Mouse (Mus musculus): Measurements from ENCODE around the gene Pde6g. TPM values are rescaled to one million over a fixed set of nuclear protein-coding genes. Genes with fewer than 3 reads are reported as not detected.
"Not testable (repeated sequence)": the region's sequence is repeated elsewhere in the genome, so short reads cannot be mapped to it uniquely, and the experiment has no call there.

Gene Pde6g
- polyA plus RNA-seq, 1 experiment = not detected

- TF ChIP-seq POLR2A (IDR thresholded peaks at IDR 0.05; ENCODE audit: borderline replicate concordance, control insufficient read depth, low read depth, low read length) = no peak
- TF ChIP-seq CTCF (IDR thresholded peaks at IDR 0.05; ENCODE audit: control insufficient read depth, insufficient read depth, low read length) = no peak
- H3K27ac ChIP-seq (ENCODE audit: control insufficient read depth, insufficient read depth, low read depth, low read length, poor library complexity) = no peak overlapping the region
- 62% methylated on average over 13 of the region's 13 CpGs for WGBS
These were observed 30.4 kb downstream of the Pde6g start for GRCm38 (mm10) chr11:120422651-120423568.

GRCm38 (mm10) chr11:120418592-120418991 lies 34.7 kb downstream of the Pde6g start:
- no peak overlapping the region for H3K4me3 ChIP-seq (replicated peaks; ENCODE audit: control insufficient read depth, low read depth, low read length)
- H3K27ac ChIP-seq (ENCODE audit: control insufficient read depth, insufficient read depth, low read depth, low read length, poor library complexity) = no peak overlapping the region
- 94% methylated on average over 1 of the region's 1 CpGs for WGBS
- no peak for TF ChIP-seq POLR2A (IDR thresholded peaks at IDR 0.05; ENCODE audit: borderline replicate concordance, control insufficient read depth, low read depth, low read length)
- TF ChIP-seq CTCF (IDR thresholded peaks at IDR 0.05; ENCODE audit: control insufficient read depth, insufficient read depth, low read length) = no peak
- no peaks in the 10 kb centered on the region for H3K4me1 ChIP-seq (ENCODE audit: control insufficient read depth, insufficient read depth, low read length)

More at GRCm38 (mm10) chr11:120422651-120423568, 30.4 kb downstream of the Pde6g start:
- Histone ChIP-seq H3K4me1 (ENCODE audit: control insufficient read depth, insufficient read depth, low read length) (no peaks in the 10 kb centered on the region), H3K4me3 (replicated peaks; ENCODE audit: control insufficient read depth, low read depth, low read length) (no peak overlapping the region)

- 86% methylated on average over 7 of the region's 7 CpGs for WGBS
These were observed 35.4 kb downstream of the Pde6g start for GRCm38 (mm10) chr11:120417852-120418251.

GRCm38 (mm10) chr11:120413621-120414020 lies 39.7 kb downstream of the Pde6g start:
- not testable (repeated sequence) for H3K27ac ChIP-seq (ENCODE audit: control insufficient read depth, insufficient read depth, low read depth, low read length, poor library complexity); H3K4me3 ChIP-seq (replicated peaks; ENCODE audit: control insufficient read depth, low read depth, low read length); H3K4me1 ChIP-seq (ENCODE audit: control insufficient read depth, insufficient read depth, low read length)
- 95% methylated on average over 7 of the region's 10 CpGs for WGBS

More at GRCm38 (mm10) chr11:120417852-120418251, 35.4 kb downstream of the Pde6g start:
- H3K27ac ChIP-seq (ENCODE audit: control insufficient read depth, insufficient read depth, low read depth, low read length, poor library complexity) = no peak overlapping the region
- no peak for TF ChIP-seq CTCF (IDR thresholded peaks at IDR 0.05; ENCODE audit: control insufficient read depth, insufficient read depth, low read length)
- no peak for TF ChIP-seq POLR2A (IDR thresholded peaks at IDR 0.05; ENCODE audit: borderline replicate concordance, control insufficient read depth, low read depth, low read length)
- H3K4me3 ChIP-seq (replicated peaks; ENCODE audit: control insufficient read depth, low read depth, low read length) = no peak overlapping the region
- no peaks in the 10 kb centered on the region for H3K4me1 ChIP-seq (ENCODE audit: control insufficient read depth, insufficient read depth, low read length)

GRCm38 (mm10) chr11:120406445-120406844 lies 46.9 kb downstream of the Pde6g start:
- no peak overlapping the region for H3K4me3 ChIP-seq (replicated peaks; ENCODE audit: control insufficient read depth, low read depth, low read length)
- TF ChIP-seq CTCF (IDR thresholded peaks at IDR 0.05; ENCODE audit: control insufficient read depth, insufficient read depth, low read length) (no peak), POLR2A (IDR thresholded peaks at IDR 0.05; ENCODE audit: borderline replicate concordance, control insufficient read depth, low read depth, low read length) (no peak)
- H3K27ac ChIP-seq (ENCODE audit: control insufficient read depth, insufficient read depth, low read depth, low read length, poor library complexity) = no peak overlapping the region
- 55% methylated on average over 1 of the region's 1 CpGs for WGBS
- H3K4me1 ChIP-seq (ENCODE audit: control insufficient read depth, insufficient read depth, low read length) = no peaks in the 10 kb centered on the region

GRCm38 (mm10) chr11:120405867-120406266 lies 47.4 kb downstream of the Pde6g start:
- H3K4me1 ChIP-seq (ENCODE audit: control insufficient read depth, insufficient read depth, low read length) = no peaks in the 10 kb centered on the region
- 47% methylated on average over 3 of the region's 3 CpGs for WGBS

GRCm38 (mm10) chr11:120404814-120405213 lies 48.5 kb downstream of the Pde6g start:
- 55% methylated on average over 1 of the region's 1 CpGs for WGBS
- no peaks in the 10 kb centered on the region for H3K4me1 ChIP-seq (ENCODE audit: control insufficient read depth, insufficient read depth, low read length)

More at GRCm38 (mm10) chr11:120405867-120406266, 47.4 kb downstream of the Pde6g start:
- no peak for TF ChIP-seq CTCF (IDR thresholded peaks at IDR 0.05; ENCODE audit: control insufficient read depth, insufficient read depth, low read length)
- TF ChIP-seq POLR2A (IDR thresholded peaks at IDR 0.05; ENCODE audit: borderline replicate concordance, control insufficient read depth, low read depth, low read length) = no peak
- H3K27ac ChIP-seq (ENCODE audit: control insufficient read depth, insufficient read depth, low read depth, low read length, poor library complexity) = no peak overlapping the region
- H3K4me3 ChIP-seq (replicated peaks; ENCODE audit: control insufficient read depth, low read depth, low read length) = no peak overlapping the region

GRCm38 (mm10) chr11:120399319-120399718 lies 54.0 kb downstream of the Pde6g start:
- Histone ChIP-seq H3K4me3 (replicated peaks; ENCODE audit: control insufficient read depth, low read depth, low read length) (no peak overlapping the region), H3K4me1 (ENCODE audit: control insufficient read depth, insufficient read depth, low read length) (no peaks in the 10 kb centered on the region; the same call in none of the 2 replicates), H3K27ac (ENCODE audit: control insufficient read depth, insufficient read depth, low read depth, low read length, poor library complexity) (no peak overlapping the region)
- TF ChIP-seq CTCF (IDR thresholded peaks at IDR 0.05; ENCODE audit: control insufficient read depth, insufficient read depth, low read length) (no peak), POLR2A (IDR thresholded peaks at IDR 0.05; ENCODE audit: borderline replicate concordance, control insufficient read depth, low read depth, low read length) (no peak)
- WGBS = 61% methylated on average over 2 of the region's 2 CpGs

More at GRCm38 (mm10) chr11:120404814-120405213, 48.5 kb downstream of the Pde6g start:
- Histone ChIP-seq H3K4me3 (replicated peaks; ENCODE audit: control insufficient read depth, low read depth, low read length) (no peak overlapping the region), H3K27ac (ENCODE audit: control insufficient read depth, insufficient read depth, low read depth, low read length, poor library complexity) (no peak overlapping the region)
- TF ChIP-seq CTCF (IDR thresholded peaks at IDR 0.05; ENCODE audit: control insufficient read depth, insufficient read depth, low read length) (no peak), POLR2A (IDR thresholded peaks at IDR 0.05; ENCODE audit: borderline replicate concordance, control insufficient read depth, low read depth, low read length) (no peak)

Other genes with a start within 250 kb of the Pde6g start
- gene Bahcc1, start 220.6 kb downstream of the Pde6g start, polyA plus RNA-seq (2011; ENCODE audit: insufficient read depth, insufficient read length, low replicate concordance, missing spikeins) = 2.2 and 5.8 TPM in 2 replicates
- gene Actg1, start 105.0 kb downstream of the Pde6g start, polyA plus RNA-seq (2011; ENCODE audit: insufficient read depth, insufficient read length, low replicate concordance, missing spikeins) = 387 and 760 TPM in 2 replicates
- gene Fscn2, start 92.0 kb downstream of the Pde6g start, polyA plus RNA-seq (2011; ENCODE audit: insufficient read depth, insufficient read length, low replicate concordance, missing spikeins) = not detected in 2 replicates
- 3.1 and 10.9 TPM in 2 replicates for gene Faap100, start 74.7 kb downstream of the Pde6g start, polyA plus RNA-seq (2011; ENCODE audit: insufficient read depth, insufficient read length, low replicate concordance, missing spikeins)
- gene Nploc4, start 15.8 kb downstream of the Pde6g start, polyA plus RNA-seq (2011; ENCODE audit: insufficient read depth, insufficient read length, low replicate concordance, missing spikeins) = 30.0 and 30.5 TPM in 2 replicates
- gene Tspan10, start 10.9 kb downstream of the Pde6g start, polyA plus RNA-seq (2011; ENCODE audit: insufficient read depth, insufficient read length, low replicate concordance, missing spikeins) = not detected in 2 replicates
- 2.0 and 4.4 TPM in 2 replicates for gene Oxld1, start 4.6 kb upstream of the Pde6g start, polyA plus RNA-seq (2011; ENCODE audit: insufficient read depth, insufficient read length, low replicate concordance, missing spikeins)
- gene Ccdc137, start 4.6 kb upstream of the Pde6g start, polyA plus RNA-seq (2011; ENCODE audit: insufficient read depth, insufficient read length, low replicate concordance, missing spikeins) = 19.2 and 29.6 TPM in 2 replicates
- gene Arl16, start 14.1 kb upstream of the Pde6g start, polyA plus RNA-seq (2011; ENCODE audit: insufficient read depth, insufficient read length, low replicate concordance, missing spikeins) = 5.5 and 6.7 TPM in 2 replicates
- 60.4 and 87.1 TPM in 2 replicates for gene Mrpl12, start 31.1 kb upstream of the Pde6g start, polyA plus RNA-seq (2011; ENCODE audit: insufficient read depth, insufficient read length, low replicate concordance, missing spikeins)
- gene Slc25a10, start 38.3 kb upstream of the Pde6g start, polyA plus RNA-seq (2011; ENCODE audit: insufficient read depth, insufficient read length, low replicate concordance, missing spikeins) = 20.6 and 21.0 TPM in 2 replicates
- 0.81 and 1.3 TPM in 2 replicates for gene Gcgr, start 77.2 kb upstream of the Pde6g start, polyA plus RNA-seq (2011; ENCODE audit: insufficient read depth, insufficient read length, low replicate concordance, missing spikeins)
- 72.1 and 86.5 TPM in 2 replicates for gene Mcrip1, start 96.2 kb upstream of the Pde6g start, polyA plus RNA-seq (2011; ENCODE audit: insufficient read depth, insufficient read length, low replicate concordance, missing spikeins)
- not detected in 2 replicates for gene Ppp1r27, start 97.6 kb upstream of the Pde6g start, polyA plus RNA-seq (2011; ENCODE audit: insufficient read depth, insufficient read length, low replicate concordance, missing spikeins)
- 86.5 and 236 TPM in 2 replicates for gene P4hb, start 119.8 kb upstream of the Pde6g start, polyA plus RNA-seq (2011; ENCODE audit: insufficient read depth, insufficient read length, low replicate concordance, missing spikeins)
- gene Arhgdia, start 128.1 kb upstream of the Pde6g start, polyA plus RNA-seq (2011; ENCODE audit: insufficient read depth, insufficient read length, low replicate concordance, missing spikeins) = 112 and 172 TPM in 2 replicates
- 165 and 174 TPM in 2 replicates for gene Alyref, start 144.9 kb upstream of the Pde6g start, polyA plus RNA-seq (2011; ENCODE audit: insufficient read depth, insufficient read length, low replicate concordance, missing spikeins)
- gene Anapc11, start 144.9 kb upstream of the Pde6g start, polyA plus RNA-seq (2011; ENCODE audit: insufficient read depth, insufficient read length, low replicate concordance, missing spikeins) = 26.6 and 32.6 TPM in 2 replicates
- 3.8 TPM in 1 of 2 replicates, not detected in the other for gene Npb, start 155.0 kb upstream of the Pde6g start, polyA plus RNA-seq (2011; ENCODE audit: insufficient read depth, insufficient read length, low replicate concordance, missing spikeins)
- 45.4 and 46.8 TPM in 2 replicates for gene Pcyt2, start 164.4 kb upstream of the Pde6g start, polyA plus RNA-seq (2011; ENCODE audit: insufficient read depth, insufficient read length, low replicate concordance, missing spikeins)
- 67.9 and 138 TPM in 2 replicates for gene Sirt7, start 171.7 kb upstream of the Pde6g start, polyA plus RNA-seq (2011; ENCODE audit: insufficient read depth, insufficient read length, low replicate concordance, missing spikeins)
- gene Mafg, start 180.1 kb upstream of the Pde6g start, polyA plus RNA-seq (2011; ENCODE audit: insufficient read depth, insufficient read length, low replicate concordance, missing spikeins) = 61.7 and 86.9 TPM in 2 replicates
- 2.3 TPM in 1 of 2 replicates, not detected in the other for gene Pycr1, start 190.3 kb upstream of the Pde6g start, polyA plus RNA-seq (2011; ENCODE audit: insufficient read depth, insufficient read length, low replicate concordance, missing spikeins)
- 6.7 TPM in 1 of 2 replicates, not detected in the other for gene Myadml2, start 194.7 kb upstream of the Pde6g start, polyA plus RNA-seq (2011; ENCODE audit: insufficient read depth, insufficient read length, low replicate concordance, missing spikeins)
- not detected in 2 replicates for gene Notum, start 207.7 kb upstream of the Pde6g start, polyA plus RNA-seq (2011; ENCODE audit: insufficient read depth, insufficient read length, low replicate concordance, missing spikeins)
- 82.0 and 94.3 TPM in 2 replicates for gene Aspscr1, start 219.5 kb upstream of the Pde6g start, polyA plus RNA-seq (2011; ENCODE audit: insufficient read depth, insufficient read length, low replicate concordance, missing spikeins)

All from bone marrow, adult 2 months (tissue).